Mouse (Mus musculus) cerebellum, adult 2 months (tissue): ENCODE measurements around the gene Nr1h4.

ENCODE experiments used
- CTCF ChIP-seq: fragments of 200-500 bp; IDR thresholded peaks from 2 replicates; pipeline ENCODE4 v1.5.1; 2011; ENCODE audit warnings: low read depth, mild to moderate bottlenecking, control low read depth, low read length, moderate library complexity, borderline replicate concordance; ENCODE audit not compliant: insufficient read depth
- POLR2A ChIP-seq: fragments of 200-500 bp; IDR thresholded peaks from 2 replicates; pipeline ENCODE4 v1.6.1; 2011; ENCODE audit warnings: low read length, control low read depth, borderline replicate concordance; ENCODE audit not compliant: insufficient read depth

DNA sequence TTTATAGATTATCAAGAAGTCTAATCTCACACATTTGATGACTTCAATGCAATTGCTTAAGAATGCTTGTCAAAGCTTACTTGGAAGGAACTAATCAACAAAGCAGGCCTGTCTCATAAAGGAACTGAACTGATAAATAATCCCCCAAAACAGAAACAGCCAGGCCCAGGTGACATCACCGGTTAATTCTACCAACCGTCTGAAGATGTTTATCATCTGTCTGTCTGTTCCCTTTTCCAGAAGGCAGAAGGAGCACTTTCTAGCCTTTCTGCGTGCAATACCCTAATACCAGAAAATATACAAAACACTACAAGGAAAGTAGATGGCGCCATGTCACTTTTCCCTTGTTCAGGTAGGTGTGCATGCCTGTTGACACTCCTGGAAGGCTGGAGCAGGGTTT lies 43.9 kb downstream of the Nr1h4 start:
- no peak for TF ChIP-seq CTCF
- no peak for TF ChIP-seq POLR2A
